Mouse (Mus musculus): ENCODE results near the gene Ifi205. TPM values are rescaled to one million over a fixed set of nuclear protein-coding genes. Genes with fewer than 3 reads are reported as not detected.

The Ifi205 gene
- polyA plus RNA-seq, 1 experiment from 2014 or later, result 0.32 TPM

Other genes starting within 250 kb of the Ifi205 start
- 0.90 and 0.98 TPM in 2 replicates for gene Ifi211, start 118.8 kb downstream of the Ifi205 start, polyA plus RNA-seq (2016; fragmentation: Nextera tagmentation; extraction: Ambion mirVana)
- gene Mndal, start 89.3 kb downstream of the Ifi205 start, polyA plus RNA-seq (2016; fragmentation: Nextera tagmentation; extraction: Ambion mirVana), result 2.4 and 3.2 TPM in 2 replicates
- gene Ifi203, start 89.1 kb downstream of the Ifi205 start, polyA plus RNA-seq (2016; fragmentation: Nextera tagmentation; extraction: Ambion mirVana), result 1.4 and 2.7 TPM in 2 replicates
- gene Ifi202b, start 49.1 kb downstream of the Ifi205 start, polyA plus RNA-seq (2016; fragmentation: Nextera tagmentation; extraction: Ambion mirVana), result not detected in 2 replicates
- 0.05 and 0.10 TPM in 2 replicates for gene Olfr433, start 8.9 kb upstream of the Ifi205 start, polyA plus RNA-seq (2016; fragmentation: Nextera tagmentation; extraction: Ambion mirVana)
- gene Olfr432, start 17.4 kb upstream of the Ifi205 start, polyA plus RNA-seq (2016; fragmentation: Nextera tagmentation; extraction: Ambion mirVana), result not detected in 2 replicates
- gene Olfr430, start 34.8 kb upstream of the Ifi205 start, polyA plus RNA-seq (2016; fragmentation: Nextera tagmentation; extraction: Ambion mirVana), result not detected in 2 replicates
- not detected in 2 replicates for gene Olfr429, start 52.5 kb upstream of the Ifi205 start, polyA plus RNA-seq (2016; fragmentation: Nextera tagmentation; extraction: Ambion mirVana)
- gene Olfr427, start 65.1 kb upstream of the Ifi205 start, polyA plus RNA-seq (2016; fragmentation: Nextera tagmentation; extraction: Ambion mirVana), result not detected in 2 replicates
- not detected in 2 replicates for gene Olfr231, start 89.4 kb upstream of the Ifi205 start, polyA plus RNA-seq (2016; fragmentation: Nextera tagmentation; extraction: Ambion mirVana)
- not detected in 2 replicates for gene Olfr424, start 99.7 kb upstream of the Ifi205 start, polyA plus RNA-seq (2016; fragmentation: Nextera tagmentation; extraction: Ambion mirVana)
- 0.61 and 0.62 TPM in 2 replicates for gene Olfr420, start 123.8 kb upstream of the Ifi205 start, polyA plus RNA-seq (2016; fragmentation: Nextera tagmentation; extraction: Ambion mirVana)
- gene Spta1, start 141.0 kb upstream of the Ifi205 start, polyA plus RNA-seq (2016; fragmentation: Nextera tagmentation; extraction: Ambion mirVana), result 46.8 and 50.0 TPM in 2 replicates
- gene Olfr419, start 220.3 kb upstream of the Ifi205 start, polyA plus RNA-seq (2016; fragmentation: Nextera tagmentation; extraction: Ambion mirVana), result 0.08 and 0.20 TPM in 2 replicates